Mouse (Mus musculus): ENCODE results near the gene Coq3.

Gene Coq3

DNA sequence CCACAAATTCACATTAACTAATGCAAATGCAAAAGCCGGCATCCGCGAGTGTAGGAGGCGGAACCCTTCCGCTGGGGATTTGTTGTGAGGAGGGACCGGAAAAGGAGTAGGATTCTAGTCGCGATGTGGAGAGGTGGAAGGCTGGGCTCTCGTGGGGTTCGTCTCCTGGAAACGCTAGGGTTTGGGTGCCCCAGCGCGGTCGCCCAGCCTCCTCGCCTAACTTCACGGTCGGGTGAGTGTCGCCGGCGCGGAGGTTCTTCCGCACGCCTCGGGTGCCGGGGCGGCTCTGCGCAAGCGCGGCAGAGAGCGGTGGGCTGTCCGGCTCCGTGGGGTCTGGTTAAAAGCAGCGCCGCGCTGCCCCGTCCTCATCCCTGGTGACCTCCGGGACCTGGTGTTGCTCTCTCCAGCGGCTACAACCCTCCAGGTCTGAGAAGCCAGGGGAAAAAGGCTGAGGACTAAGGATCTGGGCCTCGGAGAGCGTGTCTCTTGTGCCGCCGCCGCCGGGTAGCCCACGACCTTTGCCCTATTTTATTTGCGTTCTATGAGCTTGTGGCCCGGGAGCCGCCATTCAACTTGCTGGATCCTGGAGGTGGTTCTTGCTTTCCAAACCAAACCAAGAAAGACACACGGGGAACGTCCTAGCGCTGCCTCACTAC, at the start of gene Coq3:
Gene Coq3 (plus strand): TSS at position 109 of the 656 bp plus-strand sequence.
- DNase-seq, result peak; percentile 84

DNA sequence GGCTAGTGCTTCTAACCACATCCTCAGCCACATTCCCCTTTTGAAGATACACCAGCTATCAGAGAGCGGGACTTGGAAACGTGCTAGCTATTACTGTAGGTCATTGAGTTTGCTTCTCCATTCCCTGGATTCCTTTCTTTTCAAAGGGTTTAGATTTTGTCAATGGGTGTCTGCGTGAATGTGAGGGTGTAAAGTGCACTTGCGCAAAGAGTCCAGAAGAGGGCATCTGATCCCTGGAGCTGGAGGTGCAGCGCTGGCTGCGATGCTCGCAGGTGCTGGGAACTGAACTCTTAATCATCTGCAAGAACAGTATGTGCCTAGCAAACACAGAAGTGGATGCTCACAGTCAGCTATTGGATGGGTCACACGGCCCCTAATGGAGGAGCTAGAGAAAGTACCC, 46.6 kb upstream of the Coq3 start:
- no peak for DNase-seq

DNA sequence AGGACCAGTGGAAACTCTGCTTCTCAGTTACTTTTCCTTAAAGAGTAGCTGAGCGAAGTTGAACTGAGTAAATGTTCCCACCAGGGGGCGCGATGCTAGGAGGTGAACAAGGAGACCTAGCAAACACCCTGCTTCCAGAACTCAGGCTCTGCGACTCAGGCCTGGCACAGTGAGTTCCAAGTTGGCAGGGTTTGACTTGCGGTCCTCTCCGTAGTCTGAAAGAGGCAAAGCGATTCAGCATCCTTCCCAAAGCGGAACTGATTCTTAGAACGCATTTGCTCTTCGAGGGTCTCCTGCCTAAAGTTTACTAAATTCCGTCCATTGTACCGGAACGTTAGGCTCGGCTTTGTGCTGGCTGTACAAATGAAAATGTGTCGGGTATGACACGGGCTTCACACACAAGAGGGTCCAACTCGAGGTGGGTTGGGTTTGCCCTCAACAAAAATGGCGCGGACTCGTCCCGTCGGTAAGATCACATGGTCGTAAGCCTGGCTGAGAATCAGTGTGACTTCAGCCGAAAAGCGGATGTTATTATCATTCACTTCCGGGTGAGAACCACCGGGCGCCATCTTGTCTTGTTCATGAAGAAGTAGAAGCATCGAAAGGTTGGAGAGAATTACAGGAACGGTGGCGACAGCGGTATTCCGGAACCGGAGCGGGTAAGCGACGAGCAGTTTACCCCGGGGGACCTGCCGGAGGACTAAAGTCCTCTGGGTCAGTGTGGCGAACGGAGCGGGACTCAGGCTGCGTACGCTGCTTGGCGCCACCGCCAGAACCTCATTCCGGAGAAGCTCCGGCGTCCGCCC, 31.8 kb upstream of the Coq3 start, which contains the start of gene Pnisr:
Gene Pnisr (plus strand): TSS at position 103 of the 806 bp plus-strand sequence.
- DNase-seq, result peak; percentile 90

DNA sequence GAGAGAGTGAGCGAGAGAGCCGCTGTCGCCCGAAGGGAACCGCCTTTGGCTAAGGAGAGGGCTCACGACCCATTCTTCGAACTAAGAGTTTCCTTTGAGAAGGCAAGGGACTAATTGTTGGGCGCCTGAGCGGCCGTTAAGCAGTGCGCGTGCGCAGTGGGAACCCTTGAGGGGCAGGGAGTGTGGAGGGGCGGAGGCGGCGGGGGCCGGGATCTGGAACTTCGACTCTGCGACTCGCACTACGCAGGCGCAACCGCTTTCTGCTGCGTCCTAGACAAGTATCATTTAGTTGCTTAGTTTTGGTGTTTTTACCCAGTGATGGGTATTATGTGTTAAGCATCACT, 31.2 kb upstream of the Coq3 start:
- peak; percentile 86 for DNase-seq

DNA sequence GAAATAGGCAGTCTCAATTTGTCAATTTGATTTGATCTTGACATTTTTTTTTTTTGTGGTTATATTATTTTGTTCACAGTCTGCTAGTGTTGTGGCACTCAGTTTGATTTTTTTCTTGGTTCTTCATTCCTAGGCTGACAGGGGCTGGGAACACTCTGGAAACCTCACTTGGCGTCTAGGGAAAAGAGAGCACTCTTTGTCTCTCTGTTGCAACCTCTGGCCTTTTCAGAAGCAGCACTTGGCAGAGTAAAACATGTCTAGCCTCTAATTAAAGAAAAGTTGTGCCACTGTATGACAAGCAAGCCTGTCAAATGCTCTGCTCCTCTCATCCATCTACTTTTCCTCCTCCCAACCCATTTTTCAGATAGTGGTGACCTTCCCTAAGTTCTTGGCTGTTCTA, 22.0 kb upstream of the Coq3 start:
- no peak for DNase-seq

DNA sequence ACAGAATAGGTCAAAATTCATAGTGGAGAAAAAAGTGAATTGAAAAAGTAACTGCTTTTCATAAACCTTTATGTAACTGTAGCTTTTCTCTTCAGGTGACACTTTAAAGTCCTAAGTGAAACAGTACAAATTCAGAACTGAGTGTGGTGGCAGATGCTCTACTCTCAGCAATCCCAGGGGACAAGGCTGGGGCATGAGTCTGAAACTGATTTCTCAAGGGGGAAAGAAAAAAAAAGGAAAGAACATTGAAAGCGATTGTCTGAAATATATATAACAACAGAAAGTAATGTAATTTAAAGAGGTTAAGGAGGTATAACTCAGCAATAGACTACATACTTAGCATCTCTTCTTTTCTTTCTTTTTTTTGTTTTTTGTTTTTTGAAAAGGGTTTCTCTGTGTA, 14.2 kb upstream of the Coq3 start:
- DNase-seq, result no peak

DNA sequence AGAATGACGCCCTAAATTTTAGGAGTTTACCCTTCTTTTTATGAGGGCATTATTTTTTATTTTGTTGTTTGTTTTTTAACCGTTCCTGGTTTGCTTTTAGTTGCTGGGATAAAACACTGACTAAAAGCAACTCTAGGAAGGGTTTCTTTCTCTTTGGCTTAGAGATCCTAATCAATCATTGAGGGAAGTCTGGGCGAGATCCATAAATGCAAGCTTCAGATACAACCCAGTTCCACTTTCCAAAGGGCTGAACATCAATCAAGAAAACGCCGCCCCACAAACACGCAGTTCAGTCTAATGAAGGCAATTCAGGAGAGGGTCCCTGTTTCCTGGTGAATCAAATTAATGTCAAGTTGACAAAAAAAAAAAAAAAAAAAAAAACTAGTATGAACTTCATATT, 697 bp upstream of the Coq3 start:
- DNase-seq, result no peak

DNA sequence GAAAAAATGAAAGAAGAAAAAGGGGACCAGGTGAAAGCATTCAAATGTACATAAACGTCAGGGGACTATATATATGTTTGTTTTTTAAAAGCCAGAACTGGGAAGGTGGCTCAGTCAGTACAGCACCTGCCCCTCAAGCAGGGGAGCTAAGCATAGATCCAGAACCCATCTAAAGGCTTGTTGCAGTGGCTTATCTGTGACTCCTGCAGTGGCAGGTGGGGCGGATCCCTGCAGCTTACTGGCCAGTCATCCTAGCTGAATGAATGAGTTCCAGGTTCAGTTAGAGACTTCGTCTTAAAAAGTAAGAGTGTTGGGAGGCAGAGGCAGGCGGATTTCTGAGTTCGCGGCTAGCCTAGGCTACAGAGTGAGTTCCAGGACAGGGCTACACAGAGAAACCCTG, 3.3 kb downstream of the Coq3 start:
- no peak for DNase-seq

DNA sequence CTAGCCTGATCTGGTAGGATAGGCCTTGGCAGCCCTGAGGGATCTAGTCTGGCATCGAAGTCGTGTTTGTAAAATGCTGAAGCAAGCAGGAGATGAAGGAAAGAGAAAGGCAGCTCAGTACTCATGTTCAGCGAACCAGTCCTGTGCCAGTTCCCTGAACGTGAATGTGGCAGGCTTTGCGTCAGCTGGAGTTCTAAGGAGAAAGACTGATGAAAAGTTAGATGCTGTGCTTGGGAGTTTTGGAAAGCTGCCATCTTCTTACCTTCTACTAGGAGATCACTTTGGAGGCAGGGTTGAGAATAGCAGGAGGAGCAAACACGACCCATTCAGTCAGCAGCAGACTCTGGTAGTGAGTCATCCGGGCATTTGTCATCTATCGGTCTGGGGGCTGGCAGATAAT, 6.4 kb downstream of the Coq3 start:
- no peak for DNase-seq

DNA sequence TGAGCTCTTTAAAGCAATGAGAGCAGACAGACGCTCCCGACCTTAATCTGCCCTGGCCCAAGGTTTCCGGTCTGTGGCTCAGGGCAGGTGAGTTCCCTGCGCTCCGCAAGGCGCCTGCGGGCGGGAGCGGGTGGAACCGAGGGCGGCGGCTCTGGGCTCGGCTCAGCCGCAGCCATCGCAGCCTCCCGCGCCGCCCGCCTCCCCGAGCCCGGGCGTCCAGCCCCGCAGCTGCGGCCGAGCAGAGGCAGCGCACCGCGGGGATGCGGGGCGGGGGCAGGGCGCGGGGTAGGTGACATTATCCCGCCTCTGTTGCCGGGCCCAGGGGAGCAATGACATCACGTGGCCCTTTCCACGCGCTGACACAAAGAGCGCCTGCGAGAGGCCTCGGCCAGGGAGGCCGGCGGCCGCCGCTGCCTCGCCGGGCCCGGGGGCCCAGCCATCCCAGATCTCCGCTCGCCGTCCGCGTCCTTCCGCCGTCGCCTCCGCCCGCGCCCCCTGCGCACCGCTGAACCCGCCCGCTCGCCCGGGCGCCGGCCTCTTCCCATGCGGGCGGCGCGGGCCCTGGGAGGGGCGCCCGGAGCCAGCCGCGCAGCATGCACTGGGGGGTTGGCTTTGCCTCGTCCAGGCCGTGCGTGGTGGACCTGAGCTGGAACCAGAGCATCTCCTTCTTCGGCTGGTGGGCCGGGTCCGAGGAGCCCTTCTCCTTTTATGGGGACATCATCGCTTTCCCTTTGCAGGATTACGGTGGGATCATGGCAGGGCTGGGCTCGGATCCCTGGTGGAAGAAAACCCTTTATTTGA, 51.7 kb downstream of the Coq3 start, which contains the start of gene Faxc:
Gene Faxc (plus strand): TSS at position 359 of the 801 bp plus-strand sequence.
- peak; percentile 74 for DNase-seq

DNA sequence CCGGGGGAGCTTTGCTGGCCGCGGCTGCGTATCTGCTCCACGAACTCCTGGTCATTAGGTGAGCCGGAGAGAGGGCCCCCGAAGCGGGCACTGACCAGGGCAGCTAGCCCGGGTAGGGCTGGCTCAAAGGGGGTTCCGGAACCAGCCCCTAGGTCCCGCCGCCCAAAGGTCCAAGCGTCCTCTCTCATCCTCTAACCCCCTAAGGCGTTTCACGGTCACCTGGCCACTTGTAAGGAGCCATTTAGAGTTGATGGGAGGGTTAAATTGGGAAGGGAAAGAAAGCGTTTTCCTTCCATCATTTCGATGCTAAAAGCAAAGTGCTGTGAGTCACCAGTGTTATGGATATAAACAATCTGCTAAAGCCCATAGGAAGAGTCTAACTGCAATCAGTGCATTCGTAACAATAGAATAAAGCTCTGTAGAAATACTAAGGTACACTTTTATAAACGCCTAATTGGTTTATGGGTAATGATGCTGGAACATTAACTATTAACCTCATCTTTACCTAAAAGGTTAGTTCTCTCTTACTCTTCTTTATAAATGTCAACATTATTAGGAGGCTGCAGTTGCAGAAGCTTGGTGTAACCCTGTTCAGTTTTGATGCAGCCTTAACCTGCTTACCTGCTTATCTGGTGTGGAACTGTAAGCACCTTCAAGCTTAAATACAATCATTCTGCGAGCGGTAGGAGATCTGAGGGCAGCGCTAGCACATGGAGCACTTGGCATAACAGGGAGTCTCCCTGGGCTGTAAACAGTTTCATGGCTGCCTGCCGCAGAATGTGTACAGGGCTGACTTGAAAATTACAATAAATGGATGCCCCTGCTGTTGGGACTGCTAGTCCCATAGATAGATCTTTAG, 52.5 kb downstream of the Coq3 start:
- no peak for DNase-seq

DNA sequence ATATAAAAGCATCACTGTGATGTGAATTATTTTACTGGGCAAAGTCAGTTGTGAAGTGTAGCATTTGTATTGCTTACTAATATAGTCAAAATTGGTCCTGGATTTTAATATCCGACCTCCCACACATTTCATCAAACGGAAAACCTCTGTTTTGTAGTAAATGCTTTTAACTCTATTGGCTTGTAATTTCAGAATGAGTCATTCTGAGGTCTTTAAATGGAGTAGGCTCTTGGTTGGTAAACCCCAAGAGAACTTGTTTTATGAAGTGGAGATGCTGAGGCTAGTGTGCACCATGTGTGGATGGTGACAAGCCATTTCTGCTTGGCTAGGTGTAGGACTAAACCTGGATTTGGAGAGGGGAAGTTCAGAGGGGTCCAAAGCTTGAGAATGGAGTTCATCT, 55.9 kb downstream of the Coq3 start:
- no peak for DNase-seq

DNA sequence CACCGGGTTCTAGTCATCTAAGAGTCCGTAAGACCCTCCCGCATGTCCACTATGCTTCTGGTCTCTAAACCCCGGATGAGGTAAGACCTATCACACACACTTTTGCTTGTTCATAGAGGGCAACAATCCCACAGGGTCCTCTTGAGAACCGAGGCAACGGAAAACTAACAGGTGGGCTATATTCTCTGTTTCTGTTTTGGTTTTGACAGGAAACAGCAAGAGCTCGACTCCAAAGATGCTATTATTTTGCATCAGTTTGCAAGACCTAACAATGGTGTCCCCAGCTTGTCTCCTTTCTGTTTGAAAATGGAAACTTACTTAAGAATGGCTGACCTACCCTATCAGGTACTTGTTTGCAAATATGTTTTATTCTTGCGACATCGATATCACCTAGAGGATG, 57.0 kb downstream of the Coq3 start:
- DNase-seq, result no peak

DNA sequence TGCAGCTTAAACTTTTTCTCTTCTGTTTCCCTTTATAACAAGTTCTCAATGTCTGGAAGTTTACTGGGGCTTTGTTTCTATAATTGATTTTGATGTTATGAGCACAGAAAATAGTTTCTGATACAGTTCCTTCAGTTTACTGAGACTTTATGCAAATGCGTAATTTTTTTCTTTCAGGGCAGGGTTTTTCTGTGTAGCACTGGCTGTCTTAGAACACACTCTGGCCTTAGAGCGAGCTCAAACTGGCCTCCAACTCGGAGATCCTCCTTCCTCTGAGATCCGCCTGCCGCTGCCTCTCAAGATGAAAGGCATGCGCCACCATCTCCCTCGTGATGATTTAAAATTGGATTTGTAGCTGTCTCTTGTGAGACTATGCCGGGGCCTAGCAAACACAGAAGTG, 58.4 kb downstream of the Coq3 start:
- DNase-seq, result no peak

DNA sequence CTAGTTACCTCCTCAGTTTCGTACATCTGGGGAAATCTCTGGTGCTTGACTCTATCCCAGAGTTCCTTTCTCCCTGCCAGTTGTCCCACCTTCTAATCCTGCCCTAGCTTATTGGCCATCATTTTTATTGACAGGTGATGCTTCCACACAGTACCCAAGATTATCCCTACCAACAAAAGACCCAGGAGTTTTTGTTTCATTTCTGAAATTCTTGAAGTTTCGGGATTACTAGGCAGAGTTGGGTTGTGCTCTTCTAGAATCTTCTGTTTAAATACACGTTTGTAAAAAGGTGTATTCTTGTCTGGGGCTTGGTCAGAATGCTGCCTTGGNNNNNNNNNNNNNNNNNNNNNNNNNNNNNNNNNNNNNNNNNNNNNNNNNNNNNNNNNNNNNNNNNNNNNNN, 65.2 kb downstream of the Coq3 start:
- no peak for DNase-seq

DNA sequence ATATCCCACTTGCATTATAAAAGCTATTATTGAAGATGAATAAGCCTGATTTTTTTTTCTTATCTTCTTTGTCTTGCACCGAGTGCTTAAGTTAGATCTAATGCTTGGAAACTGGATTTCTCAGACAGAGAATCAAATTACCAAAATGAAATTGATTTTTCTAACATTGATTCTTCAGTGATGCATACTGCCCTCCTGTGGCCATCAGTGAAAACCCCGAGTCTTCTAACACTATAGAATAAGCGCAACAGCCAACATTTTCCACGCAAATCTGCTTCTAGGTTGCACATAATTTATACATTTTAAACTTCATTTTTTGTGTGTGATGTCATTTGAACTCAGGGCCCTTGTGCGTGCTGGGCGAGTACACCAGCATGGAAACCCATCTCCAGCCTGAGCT, 72.0 kb downstream of the Coq3 start:
- DNase-seq, result no peak

DNA sequence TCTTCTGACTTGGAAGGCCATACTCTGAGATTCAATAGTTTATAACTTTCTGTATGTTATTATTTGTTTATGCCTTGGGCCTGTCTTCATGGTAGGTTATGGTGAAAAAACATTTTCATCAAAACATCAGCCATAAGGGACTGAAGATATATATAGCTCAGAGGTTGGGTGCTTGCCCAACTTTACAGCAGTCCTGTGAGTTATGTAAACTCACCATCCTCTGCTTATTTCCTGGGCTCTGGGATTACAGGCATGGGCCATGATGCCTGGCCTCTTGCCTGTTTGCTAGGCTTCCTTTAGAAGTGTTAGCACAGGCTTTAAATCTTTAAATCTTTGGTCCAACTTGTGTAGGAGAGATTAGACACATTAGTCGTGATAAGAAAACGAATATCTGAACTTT, 72.8 kb downstream of the Coq3 start:
- DNase-seq, result no peak

DNA sequence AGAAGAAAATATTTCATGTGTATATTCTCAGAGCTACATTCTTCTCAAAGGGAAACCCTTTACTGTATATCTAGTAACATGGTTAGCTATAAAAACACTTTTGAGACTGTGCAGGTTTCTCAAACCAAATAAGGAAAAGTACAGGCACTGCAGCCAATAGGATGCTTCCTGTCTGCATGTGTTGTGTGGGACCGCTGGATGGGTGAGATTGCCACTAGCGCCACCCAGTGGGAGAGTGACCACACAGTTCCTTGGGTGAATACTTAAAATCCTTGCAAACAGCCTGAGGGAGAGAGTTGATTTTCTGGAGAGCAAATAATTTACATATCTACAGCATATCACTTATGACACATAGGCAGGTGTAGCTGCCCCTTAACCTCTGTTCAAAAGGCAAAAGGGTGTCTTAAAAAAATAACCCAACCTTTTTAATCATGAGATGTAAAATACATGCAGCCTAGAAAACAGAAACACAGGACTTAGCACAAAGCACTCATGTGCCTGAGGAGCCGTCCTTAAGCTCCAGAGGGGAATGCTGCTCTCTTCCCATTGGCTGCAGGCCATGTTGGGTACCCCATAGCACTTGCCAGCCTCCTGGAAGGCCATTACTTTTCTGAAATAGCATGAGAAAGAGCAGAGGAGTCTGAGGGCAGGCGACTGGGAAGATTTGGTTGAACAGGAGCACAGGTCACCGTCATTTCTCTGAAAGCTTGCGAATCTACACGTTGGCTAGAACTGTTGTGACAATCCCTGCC, 78.3 kb downstream of the Coq3 start:
- no peak for DNase-seq
